ENCODE assay signal across 8 mouse cellular contexts in genomic region chr3:27183601-27184175, GRCm38 (mm10). TPM values are rescaled to one million over a fixed set of nuclear protein-coding genes. Genes with fewer than 3 reads are reported as not detected.
DNase-seq lines count a peak whose midpoint lies in the region; ATAC-seq and TF ChIP-seq lines count a peak whose summit lies in the region.

No protein-coding gene starts in this region.

- WGBS in heart, embryonic 12.5 days = 6% methylated on average over 19 of the region's 19 CpGs
- 9% methylated on average over 19 of the region's 19 CpGs for WGBS in kidney, postnatal 0 days
- 11% methylated on average over 19 of the region's 19 CpGs for WGBS in liver, embryonic 15.5 days (ENCODE audit: insufficient replicate concordance)

- H3K4me1 ChIP-seq in cortical plate, adult 2 months (ENCODE audit: control insufficient read depth, insufficient read depth, low read length) = peaks cover 7% of the 10 kb centered on the region
- peaks cover 5% of the 10 kb centered on the region for H3K4me1 ChIP-seq in heart, embryonic 12.5 days (replicated peaks)
- H3K4me1 ChIP-seq in kidney, postnatal 0 days (replicated peaks; ENCODE audit: insufficient read depth, low read length) = 0 out of 2 replicates have a peak, but pooled peaks cover 6% of the 10 kb centered on the region
- H3K4me1 ChIP-seq in liver, embryonic 15.5 days (replicated peaks) = peaks cover 15% of the 10 kb centered on the region

- no peaks in the 10 kb centered on the region for H3K36me3 ChIP-seq in heart, embryonic 12.5 days
- H3K36me3 ChIP-seq in kidney, postnatal 0 days (ENCODE audit: insufficient read depth, low read length) = no peaks in the 10 kb centered on the region
- no peaks in the 10 kb centered on the region for H3K36me3 ChIP-seq in liver, embryonic 15.5 days (replicated peaks)

- peak overlapping the region; percentile 83 for H3K4me3 ChIP-seq in cortical plate, adult 2 months (ENCODE audit: insufficient read depth, low read length)
- H3K4me3 ChIP-seq in heart, embryonic 12.5 days = peak overlapping the region; percentile 73
- H3K4me3 ChIP-seq in kidney, postnatal 0 days (replicated peaks; ENCODE audit: low read depth, low read length) = peak overlapping the region; percentile 69
- peak overlapping the region; percentile 65 for H3K4me3 ChIP-seq in liver, embryonic 15.5 days (replicated peaks)

- H3K9ac ChIP-seq in heart, embryonic 12.5 days = peak overlapping the region; percentile 80
- peak overlapping the region; percentile 63 for H3K9ac ChIP-seq in kidney, postnatal 0 days (ENCODE audit: low read depth, low read length)
- peak overlapping the region; percentile 37; the same call in 1 of the 2 replicates for H3K9ac ChIP-seq in liver, embryonic 15.5 days

- TF ChIP-seq POLR2A in cortical plate, adult 2 months (IDR thresholded peaks at IDR 0.05; ENCODE audit: extremely low read depth, insufficient read depth, low read length) = 0 out of 2 replicates have a peak, but pooled peaks have one; percentile 29

- peak overlapping the region; percentile 92 for H3K4me2 ChIP-seq in heart, embryonic 12.5 days
- peak overlapping the region; percentile 92 for H3K4me2 ChIP-seq in kidney, postnatal 0 days (ENCODE audit: low read length)
- H3K4me2 ChIP-seq in liver, embryonic 15.5 days = peak overlapping the region; percentile 93

- TF ChIP-seq CTCF in cortical plate, adult 2 months (IDR thresholded peaks at IDR 0.05; ENCODE audit: extremely low read depth, insufficient read depth, low read length) = no peak
- no peak for TF ChIP-seq CTCF in kidney, postnatal 0 days (IDR thresholded peaks at IDR 0.05; ENCODE audit: low read depth)

- no peaks in the 10 kb centered on the region for H3K27me3 ChIP-seq in heart, embryonic 12.5 days (replicated peaks)
- H3K27me3 ChIP-seq in kidney, postnatal 0 days (ENCODE audit: insufficient read depth, low read length) = no peaks in the 10 kb centered on the region
- no peaks in the 10 kb centered on the region for H3K27me3 ChIP-seq in liver, embryonic 15.5 days

- peak; percentile 9 to 20 for DNase-seq in B cell, adult 2 months
- peak; percentile 28 for DNase-seq in Muller cell, postnatal 12 days (ENCODE audit: inconsistent ontology term)
- peak; percentile 47 for DNase-seq in kidney, postnatal 0 days (ENCODE audit: low spot score)
- DNase-seq in right cerebral cortex, postnatal 10 days (ENCODE audit: low spot score in 2 of 2) = peak; percentile 51 to 62
- no peak for DNase-seq in yolk sac, embryonic 10.5 days (ENCODE audit: low spot score)

- peak overlapping the region; percentile 9 for H3K27ac ChIP-seq in cortical plate, adult 2 months (ENCODE audit: insufficient read depth, low read length)
- peak overlapping the region; percentile 36; the same call in 1 of the 2 replicates for H3K27ac ChIP-seq in heart, embryonic 12.5 days (ENCODE audit: poor library complexity, severe bottlenecking)
- peak overlapping the region; percentile 76 for H3K27ac ChIP-seq in kidney, postnatal 0 days
- H3K27ac ChIP-seq in liver, embryonic 15.5 days (replicated peaks) = no peak overlapping the region

- ATAC-seq in heart, embryonic 12.5 days (ENCODE audit: insufficient number of reproducible peaks, low FRiP score) = no peak
- 0 out of 2 replicates have a peak, but pooled peaks have one; percentile 12 for ATAC-seq in kidney, postnatal 0 days (replicated peaks; ENCODE audit: low FRiP score, low read depth)
- ATAC-seq in liver, embryonic 15.5 days (ENCODE audit: insufficient read depth) = no peak

- no peaks in the 10 kb centered on the region for H3K9me3 ChIP-seq in heart, embryonic 12.5 days (replicated peaks)
- no peaks in the 10 kb centered on the region for H3K9me3 ChIP-seq in kidney, postnatal 0 days (replicated peaks; ENCODE audit: low read length)
- H3K9me3 ChIP-seq in liver, embryonic 15.5 days (replicated peaks) = no peaks in the 10 kb centered on the region

RNA-seq across cellular contexts. Expression of gene Nceh1, which starts 0.9 kb away (rescaled TPM):
- 61.1 and 62.1 TPM in 2 replicates for polyA plus RNA-seq in cortical plate, adult 2 months (2012; rRNA removed)
- 12.3 and 13.3 TPM in 2 replicates for polyA plus RNA-seq in heart, embryonic 12.5 days (2016; fragmentation: Nextera tagmentation; extraction: Ambion mirVana)
- polyA plus RNA-seq in kidney, postnatal 0 days (2015; fragmentation: Nextera tagmentation; extraction: Ambion mirVana) = 47.7 and 51.2 TPM in 2 replicates
- 5.1 and 5.5 TPM in 2 replicates for polyA plus RNA-seq in liver, embryonic 15.5 days (2015; fragmentation: Nextera tagmentation; extraction: Ambion mirVana)

RNA-seq across cellular contexts. Expression of gene Ect2, which starts 30.0 kb away (rescaled TPM):
- 0.66 and 0.71 TPM in 2 replicates for polyA plus RNA-seq in cortical plate, adult 2 months (2012; rRNA removed)
- 64.0 and 67.5 TPM in 2 replicates for polyA plus RNA-seq in heart, embryonic 12.5 days (2016; fragmentation: Nextera tagmentation; extraction: Ambion mirVana)
- polyA plus RNA-seq in kidney, postnatal 0 days (2015; fragmentation: Nextera tagmentation; extraction: Ambion mirVana) = 23.9 and 26.9 TPM in 2 replicates
- 37.9 TPM in 2 replicates for polyA plus RNA-seq in liver, embryonic 15.5 days (2015; fragmentation: Nextera tagmentation; extraction: Ambion mirVana)

Comparison
In these comparisons a context has a peak if more than half of its experiments do, and no peak if none do; other contexts are left out.
1. RNA of gene Ect2, which starts 30.0 kb away (polyA plus RNA-seq): 64.0 to 67.5 TPM in heart, embryonic 12.5 days, 37.9 TPM in liver, embryonic 15.5 days and 23.9 to 26.9 TPM in kidney, postnatal 0 days; 0.66 to 0.71 TPM in cortical plate, adult 2 months; every median in the first group is over 10 times any median in the second.
2. Peak in every context shown above with its lines, with median percentiles within 50 percentile points of each other: H3K4me3 ChIP-seq, H3K4me2 ChIP-seq and H3K9ac ChIP-seq.